In genomic region chr12:113051628-113052403, GRCm38 (mm10) we compare ENCODE assay signal across 12 mouse cellular contexts. TPM values are rescaled to one million over a fixed set of nuclear protein-coding genes. Genes with fewer than 3 reads are reported as not detected.
DNase-seq lines count a peak whose midpoint lies in the region; ATAC-seq and TF ChIP-seq lines count a peak whose summit lies in the region.
"Had no signal": no experiment of that assay in that cellular context is flagged by ENCODE, and none has a peak within 500 bp of the region (broad histone marks: within the 10 kb centered on the region; RNA-seq: fewer than 3 reads in every experiment).

No protein-coding gene starts in this region.

- no peak overlapping the region for H3K4me3 ChIP-seq in hindbrain, embryonic 10.5 days
- H3K4me3 ChIP-seq in hindbrain, postnatal 0 days (ENCODE audit: low read length) = no peak overlapping the region
- no peak overlapping the region; the same call in 1 of the 2 replicates for H3K4me3 ChIP-seq in embryonic facial prominence, embryonic 10.5 days
- H3K4me3 ChIP-seq in kidney, embryonic 15.5 days (replicated peaks) = no peak overlapping the region
- H3K4me3 ChIP-seq: liver, embryonic 12.5 days had no signal

- no peak for ATAC-seq in hindbrain, postnatal 0 days
- ATAC-seq in kidney, embryonic 15.5 days (replicated peaks; ENCODE audit: low FRiP score) = peak; percentile 57; the same call in 1 of the 2 replicates
- ATAC-seq: liver, embryonic 12.5 days had no signal

- H3K4me1 ChIP-seq in hindbrain, embryonic 10.5 days (replicated peaks) = peaks cover 11% of the 10 kb centered on the region
- H3K4me1 ChIP-seq in hindbrain, postnatal 0 days (ENCODE audit: insufficient read depth, low read length) = no peaks in the 10 kb centered on the region
- H3K4me1 ChIP-seq in embryonic facial prominence, embryonic 10.5 days = peaks cover 19% of the 10 kb centered on the region
- peaks cover 9% of the 10 kb centered on the region for H3K4me1 ChIP-seq in kidney, embryonic 15.5 days

- peak overlapping the region; percentile 59; the same call in 1 of the 2 replicates for H3K27ac ChIP-seq in hindbrain, embryonic 10.5 days
- H3K27ac ChIP-seq in hindbrain, postnatal 0 days = no peak overlapping the region
- peak overlapping the region; percentile 82 for H3K27ac ChIP-seq in embryonic facial prominence, embryonic 10.5 days (replicated peaks)
- H3K27ac ChIP-seq in kidney, embryonic 15.5 days = peak overlapping the region; percentile 34
- H3K27ac ChIP-seq: liver, embryonic 12.5 days had no signal

- no peak overlapping the region for H3K4me2 ChIP-seq in hindbrain, postnatal 0 days (ENCODE audit: low read depth, low read length)
- H3K4me2 ChIP-seq in kidney, embryonic 15.5 days = no peak overlapping the region
- H3K4me2 ChIP-seq: liver, embryonic 12.5 days had no signal

- H3K9ac ChIP-seq in hindbrain, postnatal 0 days (replicated peaks; ENCODE audit: low read length) = no peak overlapping the region
- no peak overlapping the region for H3K9ac ChIP-seq in kidney, embryonic 15.5 days
- H3K9ac ChIP-seq: liver, embryonic 12.5 days had no signal

- WGBS in hindbrain, embryonic 10.5 days = 56% methylated on average over 9 of the region's 9 CpGs
- 66% methylated on average over 9 of the region's 9 CpGs for WGBS in hindbrain, postnatal 0 days
- WGBS in embryonic facial prominence, embryonic 10.5 days = 40% methylated on average over 9 of the region's 9 CpGs
- 41% methylated on average over 9 of the region's 9 CpGs for WGBS in kidney, embryonic 15.5 days

- TF ChIP-seq CTCF in hindbrain, postnatal 0 days (IDR thresholded peaks at IDR 0.05; ENCODE audit: low read depth) = no peak

- no peaks in the 10 kb centered on the region for H3K9me3 ChIP-seq in hindbrain, embryonic 10.5 days
- H3K9me3 ChIP-seq in hindbrain, postnatal 0 days (ENCODE audit: low read length) = no peaks in the 10 kb centered on the region
- H3K9me3 ChIP-seq in embryonic facial prominence, embryonic 10.5 days = no peaks in the 10 kb centered on the region
- H3K9me3 ChIP-seq in kidney, embryonic 15.5 days (replicated peaks) = no peaks in the 10 kb centered on the region
- H3K9me3 ChIP-seq: liver, embryonic 12.5 days had no signal

- DNase-seq in hindbrain, embryonic 10.5 days (ENCODE audit: low spot score) = peak; percentile 15
- no peak for DNase-seq in hindbrain, postnatal 0 days (ENCODE audit: low spot score)
- DNase-seq in embryonic facial prominence, embryonic 10.5 days (ENCODE audit: low spot score) = peak; percentile 54
- peak; percentile 32 for DNase-seq in lung, postnatal 14 days
- DNase-seq in cerebellum, adult 18-20 months = no peak
- no peak for DNase-seq in right cerebral cortex, postnatal 36 days (ENCODE audit: low spot score in 2 of 2)
- DNase-seq in left cerebral cortex, postnatal 36 days (ENCODE audit: low spot score in 2 of 2) = no peak
- DNase-seq: adrenal gland, postnatal 10 days; cerebellum, adult 8-10 months; thymus, postnatal 25 days had no signal

- peaks cover 94% of the 10 kb centered on the region for H3K36me3 ChIP-seq in hindbrain, embryonic 10.5 days
- peaks cover 40% of the 10 kb centered on the region for H3K36me3 ChIP-seq in hindbrain, postnatal 0 days (ENCODE audit: insufficient read depth, low read length)
- H3K36me3 ChIP-seq in embryonic facial prominence, embryonic 10.5 days (replicated peaks) = peaks cover 93% of the 10 kb centered on the region
- H3K36me3 ChIP-seq in kidney, embryonic 15.5 days = peaks cover 78% of the 10 kb centered on the region

- intact Hi-C loops in left cerebral cortex, postnatal 36 days (cut with DNase I) = no loop called here

- H3K27me3 ChIP-seq in hindbrain, embryonic 10.5 days (ENCODE audit: insufficient read depth, poor library complexity, severe bottlenecking) = no peaks in the 10 kb centered on the region
- no peaks in the 10 kb centered on the region for H3K27me3 ChIP-seq in hindbrain, postnatal 0 days (ENCODE audit: insufficient read depth, low read length)
- no peaks in the 10 kb centered on the region for H3K27me3 ChIP-seq in embryonic facial prominence, embryonic 10.5 days (replicated peaks; ENCODE audit: low read depth, poor library complexity, severe bottlenecking)
- no peaks in the 10 kb centered on the region for H3K27me3 ChIP-seq in kidney, embryonic 15.5 days
- H3K27me3 ChIP-seq: liver, embryonic 12.5 days had no signal

RNA-seq across cellular contexts. Expression of gene Tex22, which starts 22.5 kb away (rescaled TPM):
- polyA plus RNA-seq in hindbrain, embryonic 10.5 days (2016; fragmentation: Nextera tagmentation; extraction: Ambion mirVana) = 0.12 TPM in 1 of 2 replicates, not detected in the other
- 0.73 and 1.8 TPM in 2 replicates for total RNA-seq in hindbrain, postnatal 0 days (2014; rRNA removed)
- not detected in 2 replicates for polyA plus RNA-seq in hindbrain, postnatal 0 days (2015; fragmentation: Nextera tagmentation; extraction: Ambion mirVana)
- polyA plus RNA-seq in embryonic facial prominence, embryonic 10.5 days (2016; fragmentation: Nextera tagmentation; extraction: Ambion mirVana) = not detected in 2 replicates
- polyA plus RNA-seq in kidney, embryonic 15.5 days (2015; fragmentation: Nextera tagmentation; extraction: Ambion mirVana) = 0.80 TPM in 1 of 2 replicates, not detected in the other
- under 1 TPM; 0.35 to 0.52 TPM for total RNA-seq in left cerebral cortex, postnatal 36 days (2021)
- total RNA-seq: adrenal gland, postnatal 10 days had no signal
- polyA plus RNA-seq: liver, embryonic 12.5 days had no signal

RNA-seq across cellular contexts. Expression of gene Pacs2, which starts 37.5 kb away (rescaled TPM):
- polyA plus RNA-seq in hindbrain, embryonic 10.5 days (2016; fragmentation: Nextera tagmentation; extraction: Ambion mirVana) = 19.3 and 25.6 TPM in 2 replicates
- 111 and 125 TPM in 2 replicates for total RNA-seq in hindbrain, postnatal 0 days (2014; rRNA removed)
- 20.3 and 20.6 TPM in 2 replicates for polyA plus RNA-seq in hindbrain, postnatal 0 days (2015; fragmentation: Nextera tagmentation; extraction: Ambion mirVana)
- polyA plus RNA-seq in embryonic facial prominence, embryonic 10.5 days (2016; fragmentation: Nextera tagmentation; extraction: Ambion mirVana) = 13.7 and 14.3 TPM in 2 replicates
- polyA plus RNA-seq in kidney, embryonic 15.5 days (2015; fragmentation: Nextera tagmentation; extraction: Ambion mirVana) = 12.6 and 14.3 TPM in 2 replicates
- total RNA-seq in left cerebral cortex, postnatal 36 days (2021) = 10 to 100 TPM; 70.4 to 74.2 TPM

RNA-seq across cellular contexts. Expression of gene Mta1, which starts 46.3 kb away (rescaled TPM):
- 18.5 and 20.6 TPM in 2 replicates for polyA plus RNA-seq in hindbrain, embryonic 10.5 days (2016; fragmentation: Nextera tagmentation; extraction: Ambion mirVana)
- total RNA-seq in hindbrain, postnatal 0 days (2014; rRNA removed) = 57.6 and 65.0 TPM in 2 replicates
- 13.1 and 13.5 TPM in 2 replicates for polyA plus RNA-seq in hindbrain, postnatal 0 days (2015; fragmentation: Nextera tagmentation; extraction: Ambion mirVana)
- 20.3 and 21.0 TPM in 2 replicates for polyA plus RNA-seq in embryonic facial prominence, embryonic 10.5 days (2016; fragmentation: Nextera tagmentation; extraction: Ambion mirVana)
- 16.0 and 16.3 TPM in 2 replicates for polyA plus RNA-seq in kidney, embryonic 15.5 days (2015; fragmentation: Nextera tagmentation; extraction: Ambion mirVana)
- 10 to 100 TPM; 79.8 to 80.2 TPM for total RNA-seq in left cerebral cortex, postnatal 36 days (2021)

RNA-seq across cellular contexts. Expression of gene Brf1, which starts 51.3 kb away (rescaled TPM):
- 55.4 and 57.1 TPM in 2 replicates for polyA plus RNA-seq in hindbrain, embryonic 10.5 days (2016; fragmentation: Nextera tagmentation; extraction: Ambion mirVana)
- total RNA-seq in hindbrain, postnatal 0 days (2014; rRNA removed) = 29.4 and 32.9 TPM in 2 replicates
- polyA plus RNA-seq in hindbrain, postnatal 0 days (2015; fragmentation: Nextera tagmentation; extraction: Ambion mirVana) = 39.0 and 40.8 TPM in 2 replicates
- 59.8 and 60.9 TPM in 2 replicates for polyA plus RNA-seq in embryonic facial prominence, embryonic 10.5 days (2016; fragmentation: Nextera tagmentation; extraction: Ambion mirVana)
- polyA plus RNA-seq in kidney, embryonic 15.5 days (2015; fragmentation: Nextera tagmentation; extraction: Ambion mirVana) = 62.4 and 70.4 TPM in 2 replicates
- total RNA-seq in left cerebral cortex, postnatal 36 days (2021) = 10 to 100 TPM; 41.4 to 55.5 TPM

Comparison
In these comparisons a context has a peak if more than half of its experiments do, and no peak if none do; other contexts are left out.
1. DNase-seq: peak in hindbrain, embryonic 10.5 days (single experiment), embryonic facial prominence, embryonic 10.5 days (single experiment) and lung, postnatal 14 days (single experiment); none in hindbrain, postnatal 0 days (single experiment), cerebellum, adult 18-20 months (0 of 2), right cerebral cortex, postnatal 36 days (0 of 2) and left cerebral cortex, postnatal 36 days (0 of 2).